25 mouse cellular contexts compared by ENCODE assay signal in genomic region chr1:133469213-133469612, GRCm38 (mm10). TPM values are rescaled to one million over a fixed set of nuclear protein-coding genes. Genes with fewer than 3 reads are reported as not detected.
DNase-seq lines count a peak whose midpoint lies in the region; ATAC-seq and TF ChIP-seq lines count a peak whose summit lies in the region.
"Had no signal": no experiment of that assay in that cellular context is flagged by ENCODE, and none has a peak within 500 bp of the region (broad histone marks: within the 10 kb centered on the region; RNA-seq: fewer than 3 reads in every experiment).

No protein-coding gene starts in this region.

- intact Hi-C loops in gastrocnemius, adult 2 months (cut with DNase I), result no loop called here
- intact Hi-C loops in gastrocnemius, postnatal 36 days (cut with DNase I), result no loop called here

- ATAC-seq in hindbrain, embryonic 16.5 days, result no peak
- ATAC-seq: activated CD4-positive, CD25-positive, alpha-beta regulatory T cell, adult 4 months; forebrain, embryonic 13.5 days; hindbrain, postnatal 0 days; intestine, embryonic 15.5 days; liver, embryonic 12.5 days; liver, postnatal 0 days; midbrain, embryonic 13.5 days had no signal

- peaks cover 42% of the 10 kb centered on the region for H3K4me1 ChIP-seq in hindbrain, embryonic 10.5 days (replicated peaks)
- H3K4me1 ChIP-seq in hindbrain, embryonic 16.5 days (ENCODE audit: control insufficient read depth, insufficient read depth, low read depth, low read length), result no peaks in the 10 kb centered on the region
- H3K4me1 ChIP-seq: forebrain, embryonic 13.5 days; liver, embryonic 12.5 days had no signal

- DNase-seq in gastrocnemius, adult 2 months, result no peak
- DNase-seq in gastrocnemius, postnatal 36 days, result no peak
- no peak for DNase-seq in hindbrain, embryonic 10.5 days (ENCODE audit: low spot score)
- DNase-seq in ovary, adult 18-20 months (ENCODE audit: low spot score), result peak; percentile 8
- no peak for DNase-seq in ovary, postnatal 36 days (ENCODE audit: low spot score)
- no peak for DNase-seq in frontal cortex, adult 2 months (ENCODE audit: extremely low spot score in 1 of 2, low spot score in 1 of 2)
- DNase-seq: adrenal gland, adult 2 months; cerebellum, adult 8-10 months; cerebellum, postnatal 25 days; gastrocnemius, postnatal 25 days; layer of hippocampus, postnatal 36 days; left cerebral cortex, postnatal 4 days; liver, postnatal 0 days; lung, postnatal 36 days; right cerebral cortex, postnatal 25 days; thymus, postnatal 14 days had no signal

- H3K4me3 ChIP-seq in gastrocnemius, adult 2 months, result no peak overlapping the region
- H3K4me3 ChIP-seq in hindbrain, embryonic 10.5 days, result no peak overlapping the region
- H3K4me3 ChIP-seq in hindbrain, embryonic 16.5 days (ENCODE audit: low read length), result no peak overlapping the region
- H3K4me3 ChIP-seq: forebrain, embryonic 13.5 days; intestine, embryonic 15.5 days; liver, embryonic 12.5 days; megakaryocyte, embryonic 14.5 days; midbrain, embryonic 13.5 days had no signal

- WGBS in hindbrain, embryonic 10.5 days, result 70% methylated on average over 4 of the region's 4 CpGs
- 77% methylated on average over 4 of the region's 4 CpGs for WGBS in hindbrain, embryonic 16.5 days

- H3K9me3 ChIP-seq in hindbrain, embryonic 10.5 days, result no peaks in the 10 kb centered on the region
- no peaks in the 10 kb centered on the region for H3K9me3 ChIP-seq in hindbrain, embryonic 16.5 days (ENCODE audit: control insufficient read depth, low read length)
- H3K9me3 ChIP-seq: forebrain, embryonic 13.5 days; intestine, embryonic 15.5 days; liver, embryonic 12.5 days; megakaryocyte, embryonic 14.5 days; midbrain, embryonic 13.5 days had no signal

- H3K36me3 ChIP-seq in hindbrain, embryonic 10.5 days, result no peaks in the 10 kb centered on the region
- no peaks in the 10 kb centered on the region for H3K36me3 ChIP-seq in hindbrain, embryonic 16.5 days (ENCODE audit: control insufficient read depth, insufficient read depth, low read length)
- H3K36me3 ChIP-seq: intestine, embryonic 15.5 days; liver, embryonic 12.5 days; midbrain, embryonic 13.5 days had no signal

- H3K4me2 ChIP-seq in hindbrain, embryonic 16.5 days (ENCODE audit: low read length), result no peak overlapping the region
- H3K4me2 ChIP-seq: forebrain, embryonic 13.5 days; intestine, embryonic 15.5 days; liver, embryonic 12.5 days; midbrain, embryonic 13.5 days had no signal

- H3K27ac ChIP-seq in gastrocnemius, adult 2 months, result peak overlapping the region; percentile 43; the same call in 1 of the 2 replicates
- H3K27ac ChIP-seq in hindbrain, embryonic 10.5 days, result peak overlapping the region; percentile 68; the same call in 1 of the 2 replicates
- no peak overlapping the region for H3K27ac ChIP-seq in hindbrain, embryonic 16.5 days (ENCODE audit: low read depth, low read length)
- H3K27ac ChIP-seq: forebrain, embryonic 13.5 days; hindbrain, postnatal 0 days; intestine, embryonic 15.5 days; liver, embryonic 12.5 days; midbrain, embryonic 13.5 days had no signal

- no peak overlapping the region for H3K9ac ChIP-seq in hindbrain, embryonic 16.5 days (ENCODE audit: low read depth, low read length)
- H3K9ac ChIP-seq: intestine, embryonic 15.5 days; liver, embryonic 12.5 days; liver, postnatal 0 days; midbrain, embryonic 13.5 days had no signal

- no peak for TF ChIP-seq CTCF in gastrocnemius, adult 2 months (IDR thresholded peaks at IDR 0.05)

- no peaks in the 10 kb centered on the region for H3K27me3 ChIP-seq in hindbrain, embryonic 10.5 days (ENCODE audit: insufficient read depth, poor library complexity, severe bottlenecking)
- no peaks in the 10 kb centered on the region for H3K27me3 ChIP-seq in hindbrain, embryonic 16.5 days (replicated peaks; ENCODE audit: control insufficient read depth, insufficient read depth, low read length)
- H3K27me3 ChIP-seq: forebrain, embryonic 13.5 days; intestine, embryonic 15.5 days; liver, embryonic 12.5 days; midbrain, embryonic 13.5 days had no signal

RNA-seq across cellular contexts. Expression of gene Sox13, which starts 45.0 kb away (rescaled TPM):
- 10 to 100 TPM in 1 of 2 experiments, 1 to 10 TPM in 1; 8.9 to 12.4 TPM for total RNA-seq in gastrocnemius, adult 2 months (2021)
- total RNA-seq in gastrocnemius, postnatal 36 days (2021), result 1 to 10 TPM; 6.7 to 9.6 TPM
- 28.3 and 28.4 TPM in 2 replicates for polyA plus RNA-seq in hindbrain, embryonic 10.5 days (2016; fragmentation: Nextera tagmentation; extraction: Ambion mirVana)
- polyA plus RNA-seq in hindbrain, embryonic 16.5 days (2015; fragmentation: Nextera tagmentation; extraction: Ambion mirVana), result 2.9 and 5.1 TPM in 2 replicates
- 18.1 and 19.6 TPM in 2 replicates for polyA plus RNA-seq in frontal cortex, adult 2 months (2012; rRNA removed)
- total RNA-seq: monocyte, adult 5-6 weeks had no signal
- polyA plus RNA-seq: activated CD4-positive, CD25-positive, alpha-beta regulatory T cell, adult 4 months had no signal
